Mouse (Mus musculus): Measurements from ENCODE around the gene Pcmtd2. TPM values are rescaled to one million over a fixed set of nuclear protein-coding genes. Genes with fewer than 3 reads are reported as not detected.
"Not testable (repeated sequence)": the region's sequence is repeated elsewhere in the genome, so short reads cannot be mapped to it uniquely, and the experiment has no call there.

The Pcmtd2 gene
- total RNA-seq (2014; rRNA removed), result 30.1 and 36.3 TPM in 2 replicates
- 17.9 and 25.8 TPM in 2 replicates for polyA plus RNA-seq (2015; fragmentation: Nextera tagmentation; extraction: Ambion mirVana)

DNA sequence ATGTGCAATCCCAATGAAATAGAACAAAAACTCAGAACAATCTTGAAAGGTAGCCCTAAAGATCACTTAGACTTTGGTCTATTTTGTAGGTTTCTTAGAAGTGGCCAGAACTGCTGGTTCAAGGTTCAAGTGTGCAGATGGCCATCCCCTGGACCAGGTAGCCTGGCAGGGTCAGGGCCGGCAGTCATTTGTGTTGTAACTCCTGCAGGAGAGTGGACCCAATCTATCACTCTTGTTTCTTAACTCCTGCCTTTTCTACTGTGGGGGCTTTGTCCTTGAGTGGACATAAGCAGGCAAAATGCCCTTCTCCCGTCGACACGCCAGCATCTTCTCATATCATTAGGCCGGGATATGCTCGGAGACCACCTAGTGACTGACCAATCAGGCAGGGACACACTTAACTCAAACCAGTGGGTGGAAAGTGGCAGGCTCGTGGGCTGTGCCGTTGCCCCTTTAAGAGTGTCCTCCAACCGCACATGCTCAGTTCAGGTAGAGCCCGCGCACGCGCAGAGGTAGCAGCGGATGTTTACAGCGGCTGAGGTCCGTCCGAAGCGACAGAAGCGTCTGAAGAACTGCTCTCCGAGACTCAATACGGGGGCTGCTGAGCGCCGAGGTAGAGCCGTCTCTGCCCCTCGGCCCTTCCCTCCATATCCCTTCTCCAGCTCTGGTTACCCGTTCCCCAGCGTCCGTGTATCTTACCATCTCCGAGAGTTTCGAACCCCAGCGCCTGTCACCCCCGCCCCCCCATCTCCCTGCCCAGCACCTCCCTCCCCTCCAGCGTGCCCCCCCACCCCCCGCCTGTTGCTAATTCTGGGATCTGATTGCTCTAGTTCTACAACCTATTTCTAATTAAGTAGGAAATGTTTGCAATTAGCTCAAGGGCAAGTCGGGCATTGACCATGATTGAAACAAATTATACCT, at the start of gene Pcmtd2:
Gene Pcmtd2 (plus strand): TSS at position 483 of the 921 bp plus-strand sequence.
- Histone ChIP-seq H3K9ac (peak within 1 kb of the TSS; percentile 74), H3K9me3 (ENCODE audit: low read length) (no peaks in the 10 kb centered on the region), H3K27ac (ENCODE audit: low read depth, low read length) (peak within 1 kb of the TSS; percentile 89), H3K4me3 (ENCODE audit: low read depth, low read length) (peak within 1 kb of the TSS; percentile 65), H3K36me3 (ENCODE audit: insufficient read depth) (peaks cover 3% of the 10 kb centered on the region; the same call in 1 of the 2 replicates), H3K4me1 (ENCODE audit: insufficient read depth) (peaks cover 9% of the 10 kb centered on the region), H3K4me2 (ENCODE audit: low read depth) (peak within 1 kb of the TSS; percentile 74), H3K27me3 (ENCODE audit: insufficient read depth, low read length) (no peaks in the 10 kb centered on the region)
- TF ChIP-seq CTCF (IDR thresholded peaks at IDR 0.05; ENCODE audit: low read depth), result 0 out of 2 replicates have a peak, but pooled peaks have one; percentile 14
- ATAC-seq (peak; percentile 100), DNase-seq (peak; percentile 96)
- 3% methylated on average over 35 of the region's 35 CpGs for WGBS

DNA sequence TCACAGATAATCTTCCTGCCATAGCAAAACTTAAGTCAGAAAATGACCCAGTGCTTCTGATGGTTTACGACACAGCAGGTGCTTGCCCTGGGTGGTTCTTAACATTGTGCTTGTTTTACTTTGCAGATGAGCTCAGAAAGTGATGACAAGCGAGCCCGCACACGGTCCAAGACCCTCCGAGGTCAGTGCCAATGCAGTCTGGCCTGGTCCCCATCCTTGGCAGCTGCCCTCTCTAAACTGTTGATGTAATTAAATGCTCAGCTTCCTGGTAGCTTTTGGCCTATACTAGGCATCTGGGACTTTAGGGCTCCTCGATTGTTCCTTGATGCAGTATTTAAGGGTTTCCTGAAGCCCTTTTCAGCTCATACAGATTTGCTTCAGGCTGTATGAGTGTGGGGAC, 48.3 kb upstream of the Pcmtd2 start:
- no peak overlapping the region for H3K4me2 ChIP-seq (ENCODE audit: low read depth)
- H3K9ac ChIP-seq, result no peak overlapping the region
- H3K27me3 ChIP-seq (ENCODE audit: insufficient read depth, low read length), result no peaks in the 10 kb centered on the region
- peaks cover 33% of the 10 kb centered on the region for H3K36me3 ChIP-seq (ENCODE audit: insufficient read depth)
- H3K4me3 ChIP-seq (ENCODE audit: low read depth, low read length), result no peak overlapping the region
- H3K27ac ChIP-seq (ENCODE audit: low read depth, low read length), result no peak overlapping the region
- H3K4me1 ChIP-seq (ENCODE audit: insufficient read depth), result no peaks in the 10 kb centered on the region
- TF ChIP-seq CTCF (IDR thresholded peaks at IDR 0.05; ENCODE audit: low read depth), result no peak
- DNase-seq, result no peak
- WGBS, result 62% methylated on average over 6 of the region's 6 CpGs
- H3K9me3 ChIP-seq (ENCODE audit: low read length), result no peaks in the 10 kb centered on the region
- ATAC-seq, result no peak

DNA sequence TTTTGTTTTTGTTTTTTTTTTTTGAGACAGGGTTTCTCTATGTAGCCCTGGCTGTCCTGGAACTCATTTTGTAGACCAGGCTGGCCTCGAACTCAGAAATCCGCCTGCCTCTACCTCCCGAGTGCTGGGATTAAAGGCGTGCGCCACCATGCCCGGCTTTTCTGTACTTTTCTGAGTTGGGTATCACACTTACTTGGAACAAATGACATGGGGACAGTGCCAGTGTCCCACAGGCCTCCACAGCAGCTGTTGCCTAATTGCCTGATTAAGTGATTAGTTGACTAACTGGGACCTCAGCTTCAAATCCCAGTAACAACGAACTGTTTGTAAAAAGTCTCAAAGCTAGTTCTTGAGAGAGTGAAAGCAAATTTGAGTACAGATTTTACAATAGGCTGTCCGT, 44.5 kb upstream of the Pcmtd2 start:
- not testable (repeated sequence) for H3K4me1 ChIP-seq (ENCODE audit: insufficient read depth); H3K4me2 ChIP-seq (ENCODE audit: low read depth); ATAC-seq; H3K9ac ChIP-seq; DNase-seq; H3K9me3 ChIP-seq (ENCODE audit: low read length); H3K27me3 ChIP-seq (ENCODE audit: insufficient read depth, low read length); H3K4me3 ChIP-seq (ENCODE audit: low read depth, low read length); H3K27ac ChIP-seq (ENCODE audit: low read depth, low read length)
- H3K36me3 ChIP-seq (ENCODE audit: insufficient read depth), result peaks cover 46% of the 10 kb centered on the region
- WGBS, result 60% methylated on average over 8 of the region's 8 CpGs

DNA sequence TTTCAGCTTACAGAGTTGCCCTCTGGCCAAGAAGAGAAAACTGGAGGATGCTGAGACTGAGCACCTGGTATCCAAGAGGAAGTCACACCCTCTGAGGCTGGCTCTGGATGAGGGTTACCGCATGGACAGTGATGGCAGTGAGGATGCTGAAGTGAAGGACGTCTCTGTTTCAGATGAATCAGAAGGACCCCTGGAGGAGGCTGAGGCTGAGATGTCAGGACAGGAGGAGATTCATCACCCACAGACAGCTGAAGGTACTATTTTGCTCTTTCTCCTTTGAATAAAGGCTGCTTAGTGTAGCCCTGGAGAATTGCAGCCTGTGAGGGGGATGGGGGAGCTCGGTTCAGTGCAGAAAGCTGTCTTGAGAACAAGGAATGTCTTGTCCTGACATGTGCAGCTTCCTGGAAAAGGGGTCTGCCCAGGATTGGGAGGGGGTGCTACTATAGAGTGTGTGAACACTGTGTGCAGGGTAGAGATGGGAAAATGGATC, 42.0 kb upstream of the Pcmtd2 start:
- no peak for DNase-seq
- H3K27ac ChIP-seq (ENCODE audit: low read depth, low read length), result no peak overlapping the region
- H3K4me1 ChIP-seq (ENCODE audit: insufficient read depth), result no peaks in the 10 kb centered on the region
- H3K9me3 ChIP-seq (ENCODE audit: low read length), result no peaks in the 10 kb centered on the region
- no peaks in the 10 kb centered on the region for H3K27me3 ChIP-seq (ENCODE audit: insufficient read depth, low read length)
- peak; percentile 91 for ATAC-seq
- H3K4me3 ChIP-seq (ENCODE audit: low read depth, low read length), result no peak overlapping the region
- H3K4me2 ChIP-seq (ENCODE audit: low read depth), result no peak overlapping the region
- no peak for TF ChIP-seq CTCF (IDR thresholded peaks at IDR 0.05; ENCODE audit: low read depth)
- H3K36me3 ChIP-seq (ENCODE audit: insufficient read depth), result peaks cover 34% of the 10 kb centered on the region
- 68% methylated on average over 3 of the region's 3 CpGs for WGBS
- no peak overlapping the region for H3K9ac ChIP-seq

DNA sequence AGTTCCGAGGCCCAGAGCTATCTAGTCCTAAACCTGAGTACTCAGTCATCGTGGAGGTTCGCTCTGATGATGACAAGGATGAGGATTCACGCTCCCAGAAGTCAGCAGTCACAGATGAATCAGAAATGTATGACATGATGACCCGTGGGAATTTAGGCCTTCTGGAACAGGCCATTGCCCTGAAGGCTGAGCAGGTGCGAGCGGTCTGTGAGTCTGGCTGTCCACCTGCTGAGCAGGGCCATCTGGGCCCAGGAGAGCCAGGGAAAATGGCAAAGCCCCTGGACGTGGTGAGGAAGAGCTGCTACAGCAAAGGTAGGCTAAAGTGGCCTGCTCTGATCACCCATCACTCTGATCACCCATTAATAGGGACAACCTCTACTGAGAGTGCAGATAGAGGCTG, 40.0 kb upstream of the Pcmtd2 start:
- H3K4me3 ChIP-seq (ENCODE audit: low read depth, low read length), result no peak overlapping the region
- H3K4me2 ChIP-seq (ENCODE audit: low read depth), result no peak overlapping the region
- DNase-seq (no peak), ATAC-seq (no peak)
- no peaks in the 10 kb centered on the region for H3K27me3 ChIP-seq (ENCODE audit: insufficient read depth, low read length)
- H3K9ac ChIP-seq, result no peak overlapping the region
- H3K27ac ChIP-seq (ENCODE audit: low read depth, low read length), result no peak overlapping the region
- peaks cover 50% of the 10 kb centered on the region for H3K36me3 ChIP-seq (ENCODE audit: insufficient read depth)
- WGBS, result 83% methylated on average over 8 of the region's 8 CpGs
- H3K4me1 ChIP-seq (ENCODE audit: insufficient read depth), result no peaks in the 10 kb centered on the region
- TF ChIP-seq CTCF (IDR thresholded peaks at IDR 0.05; ENCODE audit: low read depth), result no peak
- H3K9me3 ChIP-seq (ENCODE audit: low read length), result no peaks in the 10 kb centered on the region

DNA sequence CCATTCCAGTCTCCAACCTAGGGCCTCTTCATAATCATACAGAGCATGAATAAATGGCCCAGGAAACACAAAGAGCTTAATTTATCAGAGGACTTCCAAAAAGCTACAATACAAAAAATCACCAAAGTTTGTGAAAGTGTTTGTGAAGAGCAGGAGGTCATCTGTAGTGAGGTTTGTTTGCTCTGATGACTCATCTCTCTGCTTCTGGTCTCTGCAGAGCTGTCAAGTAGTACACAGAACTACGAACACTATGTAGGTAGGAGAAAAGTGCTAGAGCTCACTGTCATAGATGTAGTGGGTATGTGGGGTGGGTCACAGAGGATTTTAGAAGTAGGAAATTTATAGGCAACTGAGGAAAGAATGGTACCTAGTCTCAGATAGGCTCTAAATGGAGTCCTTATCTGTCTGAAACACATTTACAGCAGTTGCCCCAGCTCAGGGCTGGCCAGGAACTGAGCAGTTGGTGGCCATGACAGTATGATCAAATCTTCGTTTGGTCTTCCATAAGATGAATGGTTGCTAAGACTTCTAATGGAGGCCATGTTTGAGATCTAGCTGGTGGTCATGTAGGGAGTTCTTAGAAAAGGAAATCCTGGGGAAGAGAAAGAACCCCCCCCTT, 8.5 kb upstream of the Pcmtd2 start:
- Histone ChIP-seq H3K4me2 (ENCODE audit: low read depth) (no peak overlapping the region), H3K4me1 (ENCODE audit: insufficient read depth) (no peaks in the 10 kb centered on the region), H3K36me3 (ENCODE audit: insufficient read depth) (peaks cover 45% of the 10 kb centered on the region), H3K27me3 (ENCODE audit: insufficient read depth, low read length) (no peaks in the 10 kb centered on the region), H3K27ac (ENCODE audit: low read depth, low read length) (no peak overlapping the region), H3K9ac (no peak overlapping the region), H3K9me3 (ENCODE audit: low read length) (no peaks in the 10 kb centered on the region), H3K4me3 (ENCODE audit: low read depth, low read length) (no peak overlapping the region)
- 78% methylated on average over 2 of the region's 2 CpGs for WGBS
- ATAC-seq (no peak), DNase-seq (no peak)
- no peak for TF ChIP-seq CTCF (IDR thresholded peaks at IDR 0.05; ENCODE audit: low read depth)

DNA sequence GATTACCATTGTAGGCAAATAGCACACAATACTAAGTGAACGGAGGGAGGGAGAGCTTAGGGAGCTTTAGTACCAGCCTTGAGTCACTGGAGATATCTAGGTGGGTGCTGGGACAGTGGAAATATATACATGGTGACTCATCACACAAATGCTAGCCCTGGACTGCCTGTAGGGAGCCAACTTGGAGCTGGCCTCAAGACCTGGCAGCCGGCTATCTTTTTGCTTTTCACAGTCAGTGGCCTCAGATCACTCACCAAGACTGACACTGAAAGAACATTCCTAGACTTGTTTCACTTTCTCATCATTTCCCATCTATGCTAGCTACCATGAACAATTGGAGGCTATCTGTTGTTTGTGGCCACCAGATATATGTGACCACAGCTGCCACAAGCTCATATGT, 4.9 kb upstream of the Pcmtd2 start:
- Histone ChIP-seq H3K9me3 (ENCODE audit: low read length) (no peaks in the 10 kb centered on the region), H3K9ac (no peak overlapping the region), H3K4me2 (ENCODE audit: low read depth) (no peak overlapping the region), H3K4me3 (ENCODE audit: low read depth, low read length) (no peak overlapping the region), H3K27me3 (ENCODE audit: insufficient read depth, low read length) (no peaks in the 10 kb centered on the region), H3K36me3 (ENCODE audit: insufficient read depth) (peaks cover 17% of the 10 kb centered on the region; the same call in 1 of the 2 replicates), H3K4me1 (ENCODE audit: insufficient read depth) (no peaks in the 10 kb centered on the region), H3K27ac (ENCODE audit: low read depth, low read length) (no peak overlapping the region)
- TF ChIP-seq CTCF (IDR thresholded peaks at IDR 0.05; ENCODE audit: low read depth), result no peak
- WGBS, result 70% methylated on average over 2 of the region's 2 CpGs
- DNase-seq, result no peak
- ATAC-seq, result no peak
